In the genomic region with DNA sequence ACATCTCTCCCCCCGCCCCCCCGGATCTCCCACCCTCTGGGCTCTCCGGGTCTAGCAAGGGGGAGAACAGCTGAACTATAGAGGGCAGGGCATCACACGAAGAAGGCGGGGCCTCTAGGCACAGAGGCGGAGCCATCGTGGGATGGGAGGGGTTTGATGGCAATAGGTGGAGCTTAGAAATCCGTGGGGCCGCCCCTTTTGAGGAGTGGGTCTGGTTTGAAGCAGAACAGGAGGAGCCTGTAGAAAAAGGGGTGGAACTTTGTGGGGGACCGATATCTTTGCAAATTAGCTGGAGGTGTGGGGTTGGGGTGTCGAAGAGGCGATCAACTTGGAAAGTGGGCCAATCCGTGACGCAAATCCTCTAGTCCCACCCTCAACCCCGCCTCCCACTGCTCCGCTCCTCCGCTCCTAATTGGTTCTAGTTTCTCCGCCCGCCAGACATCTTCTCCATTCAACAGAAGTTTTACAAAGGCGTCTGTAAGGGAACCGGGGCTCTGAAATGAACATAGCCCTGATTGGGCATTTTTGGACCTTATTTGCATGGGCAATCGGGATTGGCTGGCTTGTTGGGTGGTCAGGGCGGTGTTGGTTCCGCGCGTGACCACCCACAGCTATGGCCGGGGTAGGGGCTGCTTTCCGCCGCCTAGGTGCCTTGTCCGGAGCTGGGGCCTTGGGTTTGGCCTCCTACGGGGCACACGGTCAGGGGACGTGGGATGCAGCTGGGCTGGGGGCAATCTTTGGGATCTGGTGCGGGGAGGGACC, we compare ENCODE assay signal across 8 mouse cellular contexts. TPM values are rescaled to one million over a fixed set of nuclear protein-coding genes. Genes with fewer than 3 reads are reported as not detected.
DNase-seq lines count a peak whose midpoint lies in the region; ATAC-seq lines count a peak whose summit lies in the region.

Gene Tmem256, plus strand, starts transcription at position 563 of the 762 bp plus-strand sequence.

- DNase-seq in R1 (ENCODE audit: low read depth, low spot score): peak; percentile 100
- peak; percentile 95 to 96 for DNase-seq in cerebellum, postnatal 25 days
- DNase-seq in frontal cortex, postnatal 25 days (ENCODE audit: low spot score in 2 of 2): peak; percentile 86 to 93
- peak; percentile 97 for DNase-seq in hindbrain, embryonic 14.5 days (ENCODE audit: low spot score)
- peak; percentile 97 for DNase-seq in layer of hippocampus, postnatal 36 days
- peak; percentile 98 for DNase-seq in lung, postnatal 36 days
- DNase-seq in retina, postnatal 1 day: peak; percentile 99
- DNase-seq in urinary bladder, adult 18-20 months (ENCODE audit: low spot score in 2 of 2): peak; percentile 90 to 92

- H3K4me3 ChIP-seq in hindbrain, embryonic 14.5 days (replicated peaks; ENCODE audit: low read length): peak within 1 kb of the TSS; percentile 95

- H3K27me3 ChIP-seq in hindbrain, embryonic 14.5 days (ENCODE audit: control insufficient read depth, insufficient read depth, low read length): no peaks in the 10 kb centered on the region

- peak within 1 kb of the TSS; percentile 98 for H3K9ac ChIP-seq in hindbrain, embryonic 14.5 days

- H3K36me3 ChIP-seq in hindbrain, embryonic 14.5 days (replicated peaks; ENCODE audit: control insufficient read depth, insufficient read depth): peaks cover 9% of the 10 kb centered on the region

- H3K9me3 ChIP-seq in hindbrain, embryonic 14.5 days (ENCODE audit: control insufficient read depth, low read length): no peaks in the 10 kb centered on the region

- peak within 1 kb of the TSS; percentile 99 for H3K4me2 ChIP-seq in hindbrain, embryonic 14.5 days (replicated peaks)

- peaks cover 35% of the 10 kb centered on the region for H3K4me1 ChIP-seq in hindbrain, embryonic 14.5 days (replicated peaks; ENCODE audit: control insufficient read depth, insufficient read depth, low read length)

- under 1% methylated on average over 34 of the region's 34 CpGs for WGBS in hindbrain, embryonic 14.5 days

- peak; percentile 91 for ATAC-seq in hindbrain, embryonic 14.5 days (ENCODE audit: low FRiP score)

- H3K27ac ChIP-seq in hindbrain, embryonic 14.5 days: peak within 1 kb of the TSS; percentile 98

RNA-seq across cellular contexts. Expression of gene Tmem256, which starts in this region (rescaled TPM):
- polyA plus RNA-seq in hindbrain, embryonic 14.5 days (2014; fragmentation: Nextera tagmentation; extraction: Ambion mirVana): 321 and 409 TPM in 2 replicates
- 100 to 1,000 TPM; 109 to 128 TPM for total RNA-seq in layer of hippocampus, postnatal 36 days (2021)

Comparison
In these comparisons a context has a peak if more than half of its experiments do, and no peak if none do; other contexts are left out.
1. Peak in every context shown above with its lines: DNase-seq, ATAC-seq, H3K4me3 ChIP-seq and H3K27ac ChIP-seq.